Mouse (Mus musculus): ENCODE data around the gene Camsap2. TPM values are rescaled to one million over a fixed set of nuclear protein-coding genes. Genes with fewer than 3 reads are reported as not detected.

Camsap2 gene
- total RNA-seq, 2 experiments from 2014 or later, result 17.7 to 24.2 TPM

DNA sequence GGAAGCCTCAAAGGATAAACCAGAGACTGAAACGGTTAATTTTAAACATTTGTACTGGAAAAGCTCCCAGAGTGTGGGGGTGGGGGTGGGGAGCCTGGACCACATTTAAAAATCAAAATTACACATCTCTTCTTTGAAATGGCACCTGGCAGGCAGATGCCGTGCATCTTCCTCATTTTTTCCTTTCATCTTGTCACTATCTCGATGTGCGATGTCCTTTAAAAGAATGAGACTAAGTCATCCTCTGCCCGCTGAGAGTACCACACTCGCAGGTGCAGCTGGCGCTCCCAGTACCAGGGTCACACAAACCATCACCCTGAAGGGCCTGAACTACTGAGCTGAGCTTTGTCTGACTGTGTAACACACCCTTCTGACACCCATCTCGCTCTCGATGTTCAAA is 87.4 kb downstream of the Camsap2 start:
- DNase-seq, result no peak

DNA sequence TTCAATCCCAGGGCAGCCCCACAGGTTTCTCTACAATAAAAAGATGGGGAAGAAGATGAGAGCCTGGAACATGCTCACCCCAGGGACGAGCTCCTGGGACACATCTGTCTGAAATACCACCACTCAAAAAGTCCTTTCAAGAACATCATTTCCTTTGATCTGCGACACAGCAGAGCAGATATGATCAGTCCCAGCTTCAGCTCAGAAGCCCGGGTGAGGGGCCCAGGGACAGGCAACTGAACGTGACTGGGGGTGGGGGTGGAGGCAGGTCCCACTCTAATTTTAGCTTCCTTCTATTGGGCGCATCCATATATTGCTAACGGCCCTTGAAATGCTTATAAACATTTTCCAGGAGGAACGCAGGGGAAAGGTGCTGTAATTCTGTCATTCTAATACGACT is 90.2 kb downstream of the Camsap2 start:
- DNase-seq, result no peak

DNA sequence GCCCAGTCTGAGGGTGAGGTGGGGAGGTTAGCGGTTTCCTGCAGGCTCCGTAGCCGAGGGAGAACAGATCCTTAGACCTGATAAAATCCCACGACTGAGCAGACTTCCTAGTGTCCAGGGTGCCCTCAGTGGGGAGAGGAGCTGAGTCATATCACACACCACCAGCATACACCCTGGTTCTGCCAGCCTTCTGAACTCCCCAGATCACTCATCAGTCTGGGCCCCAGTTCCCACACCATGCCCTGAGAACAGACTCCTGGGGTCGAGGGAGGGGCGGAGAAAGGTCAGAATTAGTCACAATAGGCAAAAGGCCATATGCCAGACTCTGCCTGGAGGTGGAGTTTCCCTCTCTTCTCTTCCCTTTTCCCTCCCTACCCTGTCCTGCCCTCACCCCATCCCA is 90.7 kb downstream of the Camsap2 start:
- DNase-seq, result no peak

DNA sequence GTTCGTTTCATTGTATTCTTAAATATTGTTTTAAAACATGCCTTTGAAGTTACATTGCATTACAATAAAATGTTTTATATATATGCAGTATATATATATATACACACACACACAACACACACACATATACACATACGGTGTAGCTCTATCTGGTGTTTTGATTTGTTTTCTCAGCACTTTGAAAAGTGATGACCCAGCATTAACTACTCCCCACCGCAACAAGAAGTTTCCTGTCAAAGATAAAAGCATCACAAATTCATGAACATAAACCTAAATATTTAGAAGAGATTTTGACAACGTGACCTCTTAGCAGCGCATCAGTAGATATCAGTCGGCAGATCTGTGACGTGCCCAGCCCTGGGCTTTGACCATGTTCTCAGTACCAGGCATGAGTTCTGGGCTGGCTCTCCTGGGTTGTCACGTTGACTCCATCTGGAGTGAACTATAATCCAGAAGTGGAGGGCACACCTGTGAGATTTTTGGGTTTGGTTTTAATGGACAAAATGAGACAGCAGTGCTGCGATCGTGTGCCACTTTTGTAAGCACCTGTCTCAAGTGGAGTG is 91.3 kb downstream of the Camsap2 start:
- DNase-seq, result no peak

DNA sequence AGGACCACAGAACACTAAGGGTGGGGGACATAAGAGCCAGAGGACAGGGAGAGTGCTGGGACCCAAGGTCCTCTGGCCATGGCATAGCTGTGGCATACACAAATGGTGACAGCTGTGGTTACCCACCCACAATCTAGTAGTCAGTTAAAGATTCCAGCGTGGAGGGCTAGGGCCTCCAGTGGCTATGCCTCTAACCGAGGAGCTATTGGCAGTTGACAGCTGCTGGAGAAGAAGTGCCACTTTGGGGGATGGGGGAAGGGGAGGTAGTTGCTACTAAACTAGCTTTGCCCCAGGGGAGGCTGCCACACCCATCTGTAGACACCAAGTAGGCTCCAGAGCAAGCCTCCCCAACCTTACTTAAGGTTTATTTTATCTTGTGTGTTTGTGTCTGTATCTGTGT is 92.4 kb downstream of the Camsap2 start:
- no peak for DNase-seq

DNA sequence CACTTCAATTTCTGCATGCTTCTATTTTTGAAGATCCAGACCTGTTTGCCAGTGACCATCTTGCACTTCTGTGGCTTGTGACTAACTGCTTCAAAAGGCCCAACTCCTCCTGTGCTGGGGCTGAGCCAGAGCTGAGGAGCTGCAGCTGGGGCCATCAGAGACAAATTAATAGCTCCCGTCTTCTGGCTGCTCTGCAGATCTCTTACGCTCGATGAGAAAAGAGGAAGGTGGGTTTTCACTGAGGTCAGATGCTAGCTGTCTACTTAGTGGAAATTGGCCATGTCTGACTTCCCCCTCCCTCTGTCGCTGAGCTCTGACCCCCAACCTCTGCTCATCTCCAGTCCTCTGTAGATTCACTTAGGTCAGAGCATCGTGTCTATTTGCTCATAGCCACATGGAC is 96.2 kb downstream of the Camsap2 start:
- DNase-seq, result no peak

DNA sequence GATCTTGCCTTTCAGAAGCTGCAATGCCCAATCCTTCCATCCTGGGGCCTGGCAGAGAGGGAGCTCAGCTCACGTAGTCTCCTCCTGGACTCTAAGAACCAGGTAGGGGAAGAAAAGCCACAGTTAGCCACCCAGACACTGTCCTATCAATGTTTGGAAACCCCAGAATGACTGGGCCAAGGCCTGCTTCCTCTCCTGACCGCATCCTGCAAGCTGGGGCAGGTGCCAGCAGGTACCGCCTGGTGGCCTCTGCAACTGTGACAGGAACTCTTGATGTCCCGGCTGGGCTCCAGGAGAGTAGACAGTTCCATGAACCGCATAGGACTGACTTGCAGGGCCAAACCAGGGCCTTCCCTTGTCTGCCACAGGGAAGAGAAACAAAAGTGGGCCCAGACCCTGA is 98.5 kb downstream of the Camsap2 start:
- no peak for DNase-seq

DNA sequence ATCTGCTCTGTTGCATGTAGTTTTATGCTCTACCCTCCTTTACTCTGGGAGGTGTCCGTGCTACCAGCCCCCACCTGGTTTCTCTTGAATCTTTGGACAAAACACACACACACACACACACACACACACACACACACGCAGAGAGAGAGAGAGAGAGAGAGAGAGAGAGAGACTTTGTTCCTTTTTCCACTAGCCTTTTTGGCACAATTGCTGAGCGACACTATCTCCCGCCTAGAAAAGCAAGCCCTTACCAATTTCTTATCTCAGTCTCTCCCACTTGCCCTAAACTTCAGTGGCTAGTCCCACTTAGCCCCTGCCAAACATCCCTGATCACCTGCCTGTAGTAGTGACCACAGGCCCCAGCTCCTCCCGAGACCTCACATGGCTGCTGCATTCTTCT is 101.4 kb downstream of the Camsap2 start:
- DNase-seq, result no peak

DNA sequence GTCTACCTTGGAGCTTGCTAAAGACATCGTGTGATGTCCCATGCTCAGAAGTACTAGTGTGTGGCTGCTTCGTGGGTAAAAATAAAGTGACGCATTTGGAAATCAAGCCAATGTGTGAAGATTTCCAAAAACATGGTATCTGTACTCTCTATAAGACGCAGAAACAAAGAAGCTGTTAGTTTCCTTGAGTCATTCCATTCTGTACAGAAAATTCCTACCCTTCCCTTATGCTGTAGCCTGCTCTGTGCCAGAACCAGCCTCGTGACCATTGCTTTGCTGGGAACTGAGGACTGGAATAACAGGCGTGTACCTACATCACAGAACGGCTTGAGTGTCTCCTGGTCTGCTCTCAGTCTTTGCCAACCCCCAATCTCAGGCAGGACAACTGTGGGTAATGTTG is 104.1 kb downstream of the Camsap2 start:
- no peak for DNase-seq

DNA sequence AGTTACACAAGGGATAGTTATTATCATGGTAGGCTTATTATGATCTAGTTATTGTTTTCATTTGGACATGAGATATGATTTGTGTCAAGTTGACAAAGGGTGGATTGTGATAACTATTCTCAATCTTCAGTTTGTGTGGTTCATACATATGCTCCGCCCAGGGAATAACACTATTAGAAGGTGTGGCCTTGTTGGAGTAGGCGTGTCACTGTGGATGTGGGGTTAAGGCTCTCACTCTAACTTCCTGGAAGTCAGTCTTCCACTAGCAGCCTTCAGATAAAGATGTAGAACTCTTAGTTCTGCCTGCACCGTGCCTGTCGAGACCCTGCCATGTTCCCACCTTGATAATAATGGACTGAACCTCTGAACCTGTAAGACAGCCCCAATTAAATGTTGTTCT is 107.4 kb downstream of the Camsap2 start:
- DNase-seq, result no peak

DNA sequence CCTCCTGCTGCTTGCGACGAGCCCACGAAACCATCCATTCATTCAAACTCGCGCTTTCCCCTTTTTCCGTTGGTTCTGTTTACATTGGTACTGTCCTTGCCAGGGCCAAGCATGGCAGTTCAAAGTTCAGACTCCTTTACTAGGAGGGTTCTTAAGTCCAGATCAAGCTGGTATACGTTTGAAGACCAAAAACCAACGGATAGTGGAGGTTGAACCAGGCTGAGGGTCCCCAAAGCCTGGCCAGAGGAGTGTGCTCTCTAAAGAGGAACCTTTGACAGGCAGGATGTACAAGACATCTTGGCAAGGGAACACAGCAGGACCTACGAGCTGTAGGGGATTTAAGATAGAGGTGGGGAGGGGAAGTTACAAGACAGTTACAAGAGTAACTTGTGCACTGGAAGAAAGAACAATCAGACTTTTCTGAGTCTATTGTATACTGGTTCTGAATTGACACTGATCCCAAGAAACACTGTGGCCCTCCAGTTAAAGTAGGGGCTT is 111.3 kb downstream of the Camsap2 start:
- no peak for DNase-seq

DNA sequence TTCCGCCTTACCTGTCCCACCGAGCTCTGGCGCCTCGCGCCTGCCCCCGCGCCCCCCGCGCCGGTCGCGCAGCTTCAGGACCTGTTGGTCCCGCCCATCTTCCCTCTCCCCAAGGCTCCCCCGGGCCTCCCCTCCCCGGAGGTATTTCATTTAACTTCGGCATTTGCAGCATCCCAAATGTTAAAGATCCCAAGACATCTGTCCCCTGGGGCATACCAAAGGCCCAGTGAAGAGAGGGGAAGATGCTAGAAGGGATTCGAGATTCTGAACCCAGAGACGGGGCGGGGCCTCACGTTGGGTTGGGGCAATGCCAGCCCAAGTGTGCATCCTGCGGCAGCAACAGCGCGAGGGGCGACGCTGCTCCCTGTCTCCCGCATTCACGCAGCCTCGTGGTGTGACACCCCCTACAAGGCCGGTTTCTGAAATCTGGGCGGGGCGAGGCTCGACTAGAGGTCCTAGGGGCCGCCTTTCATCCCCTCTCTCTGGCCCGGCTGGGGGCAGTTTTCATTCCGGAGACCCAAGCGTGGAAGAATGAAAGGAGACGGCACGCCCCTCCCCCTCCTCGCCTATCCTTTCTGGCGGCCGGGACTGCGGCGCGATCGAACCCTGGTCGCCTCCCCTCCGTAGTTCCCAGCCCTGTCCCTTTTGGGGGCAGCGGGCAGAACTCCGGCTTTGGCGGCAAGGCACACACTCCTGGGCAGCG is 111.9 kb downstream of the Camsap2 start, which contains the start of gene Inava:
Gene Inava, minus strand, starts transcription at position 373 of the 703 bp plus-strand sequence.
- DNase-seq, result peak; percentile 27

DNA sequence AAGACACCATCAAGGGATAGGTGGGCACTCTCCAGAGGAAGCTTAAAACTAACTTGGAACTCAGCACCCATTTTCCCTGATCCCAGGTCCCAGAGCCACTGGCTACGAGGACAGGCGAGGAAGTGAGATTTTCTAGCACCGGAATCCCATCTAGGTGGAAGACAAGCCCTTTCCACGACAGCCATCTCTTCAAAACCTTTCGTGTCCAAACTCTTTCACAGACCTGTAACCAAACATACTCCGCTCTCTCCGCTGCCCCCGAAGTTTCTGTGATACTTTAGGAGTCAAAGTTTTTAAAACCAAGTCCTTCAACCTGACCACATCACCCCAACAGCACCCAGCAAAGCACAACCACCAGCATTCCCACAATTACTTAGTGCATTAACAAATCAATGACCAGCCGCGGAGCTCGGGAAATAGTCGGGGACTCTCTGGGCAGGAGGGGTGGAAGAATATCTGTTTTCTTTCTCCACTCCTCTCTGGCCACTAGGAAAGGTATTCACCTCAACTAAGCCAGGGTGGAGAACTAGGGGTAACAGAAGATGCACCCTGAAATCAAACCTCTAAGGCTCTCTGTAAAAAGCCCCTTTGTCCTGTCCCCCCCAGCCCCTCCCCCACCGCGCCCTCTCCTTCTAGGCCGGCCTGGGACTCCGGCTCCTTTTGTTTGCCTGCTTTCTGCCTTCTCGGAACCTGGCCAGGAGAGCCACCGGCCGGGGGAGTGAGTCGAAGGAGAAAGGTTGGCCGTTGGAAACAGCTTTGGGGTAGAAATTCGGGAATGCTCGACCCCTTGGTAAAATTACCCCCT is 112.7 kb downstream of the Camsap2 start:
- DNase-seq, result no peak

DNA sequence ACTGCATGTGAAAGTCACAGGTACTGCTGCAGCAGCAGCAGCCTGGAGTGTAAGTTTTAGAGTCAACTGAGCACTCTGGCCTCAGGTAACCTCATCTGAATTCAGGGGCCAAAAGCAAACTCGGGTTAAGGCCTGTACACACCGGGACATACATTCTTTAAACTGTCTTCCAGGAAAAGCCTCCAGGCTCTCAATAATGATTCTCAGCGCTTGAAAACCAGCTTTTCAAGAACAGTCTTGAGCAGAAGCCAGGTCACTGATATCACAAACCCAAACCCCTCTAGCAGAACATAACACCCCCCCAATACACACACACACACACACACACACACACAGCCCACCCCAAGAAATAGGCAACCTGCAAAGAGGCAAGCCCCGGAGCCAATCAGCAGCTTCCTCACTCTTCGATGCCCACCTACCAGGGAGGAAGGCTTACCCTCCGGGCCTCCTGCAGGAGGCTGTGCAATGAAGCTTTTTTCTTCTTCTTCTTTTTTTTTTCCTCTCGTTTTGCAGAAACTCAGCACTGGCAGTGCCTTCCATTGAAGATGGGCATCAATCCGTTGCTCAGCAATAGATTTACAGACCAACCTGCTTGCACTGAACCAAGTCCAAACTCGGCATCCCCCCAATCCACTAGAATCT is 113.5 kb downstream of the Camsap2 start:
- no peak for DNase-seq

DNA sequence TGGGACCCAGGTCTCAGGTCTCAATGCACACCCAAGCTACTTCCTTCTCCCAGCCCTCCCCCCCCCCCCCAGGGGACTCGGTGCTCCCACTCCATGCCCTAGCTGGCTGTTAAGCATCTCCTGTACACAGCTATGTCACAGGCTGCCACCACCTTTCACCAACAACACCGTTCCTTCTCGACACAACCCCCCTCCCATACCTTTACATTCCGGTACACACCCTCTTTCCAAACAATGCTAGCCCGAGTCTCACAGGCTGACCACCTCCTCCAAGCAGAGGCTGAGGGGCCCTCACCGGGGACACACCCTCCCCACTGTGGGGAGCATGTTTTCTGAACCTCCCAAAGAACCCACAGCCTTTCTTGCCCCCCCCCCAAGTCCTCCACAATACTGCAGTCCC is 114.3 kb downstream of the Camsap2 start:
- DNase-seq, result no peak

DNA sequence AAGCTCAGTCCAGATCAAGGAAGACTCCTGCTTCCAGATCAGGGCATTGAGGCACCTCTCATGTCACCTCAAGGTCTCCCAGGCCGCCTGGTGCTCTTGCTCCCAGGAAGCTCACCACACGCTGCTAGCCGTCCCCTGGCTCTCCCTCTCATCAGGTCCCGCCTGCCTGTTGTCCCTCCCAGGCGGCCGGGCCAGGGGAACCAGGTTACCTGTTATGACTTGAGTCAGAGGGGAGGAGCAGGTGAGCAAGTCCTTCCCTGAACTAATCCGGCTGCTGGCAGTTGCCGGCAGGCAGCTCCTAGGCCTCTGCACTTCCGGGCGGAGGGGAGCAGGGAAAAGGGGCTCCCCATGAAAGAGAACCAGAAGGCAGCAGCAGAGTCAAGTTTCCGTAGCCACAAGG is 115.7 kb downstream of the Camsap2 start:
- DNase-seq, result no peak

DNA sequence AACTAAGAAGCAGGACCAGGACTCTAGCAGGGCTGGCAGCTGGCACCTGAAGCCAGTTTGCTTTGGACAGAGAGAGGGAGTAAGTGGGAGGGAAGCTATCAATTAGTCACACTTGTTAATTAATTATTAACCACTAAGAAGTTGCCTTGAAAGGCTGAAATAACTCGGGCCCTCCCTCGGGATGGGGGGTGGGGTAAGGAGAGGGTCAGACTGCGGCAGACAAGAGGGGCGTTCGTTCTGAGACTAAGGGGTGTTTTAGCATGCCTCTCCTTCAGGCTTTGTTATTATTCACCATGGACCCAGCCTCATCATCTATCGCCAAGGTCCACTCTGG is 116.9 kb downstream of the Camsap2 start:
- no peak for DNase-seq

DNA sequence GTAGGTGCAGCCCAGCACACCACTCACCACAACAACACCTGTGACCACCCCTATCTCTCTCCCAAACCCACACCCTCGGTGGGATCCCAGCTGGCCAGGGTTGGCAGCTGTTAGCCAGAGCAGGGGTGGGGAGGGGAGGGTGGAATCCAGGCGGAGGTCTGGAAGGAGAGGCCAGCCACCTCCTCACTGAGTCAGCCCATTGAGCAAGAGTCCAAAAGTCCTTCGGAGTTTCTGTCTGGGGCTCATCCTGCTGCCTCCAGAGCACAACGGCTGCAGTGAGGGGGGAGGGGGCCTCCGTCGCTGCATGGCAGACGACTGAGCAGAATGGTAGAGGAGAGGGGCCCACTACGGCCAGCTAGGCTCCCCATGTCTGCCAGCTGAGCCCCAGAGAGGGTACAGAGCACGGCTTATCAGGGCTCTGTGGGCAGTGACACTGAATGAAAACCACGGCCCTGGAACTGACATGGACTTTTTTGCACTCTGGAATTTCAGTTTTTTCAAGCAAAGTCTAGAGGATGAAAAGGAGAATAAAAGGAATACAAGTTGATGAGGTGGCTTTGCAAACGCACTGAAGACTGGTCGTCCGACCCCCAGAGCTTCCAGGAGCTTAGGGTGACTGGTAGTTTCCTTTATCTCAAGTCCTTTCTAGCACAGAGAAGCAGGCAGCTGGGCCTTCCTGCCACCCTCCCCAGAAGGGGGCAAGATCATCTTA is 117.4 kb downstream of the Camsap2 start:
- no peak for DNase-seq

DNA sequence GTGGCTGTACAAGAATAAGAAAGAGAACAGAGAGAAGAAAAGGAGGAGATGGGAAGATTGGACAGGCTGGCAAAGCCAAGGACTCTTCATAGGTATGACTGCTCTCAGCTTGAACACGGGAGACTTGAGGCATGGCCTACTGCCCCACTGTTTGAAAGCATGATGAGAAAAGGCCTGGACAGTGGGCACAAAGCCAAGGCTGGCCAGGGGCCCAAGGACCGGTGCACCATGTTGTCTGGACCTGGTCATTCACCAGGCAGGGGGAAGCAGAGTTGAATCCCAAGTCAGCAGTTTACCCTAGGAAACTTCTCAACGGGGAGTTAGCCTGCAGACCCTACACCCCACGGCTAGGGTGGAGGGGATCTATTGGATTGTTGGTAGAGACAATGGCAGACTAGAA is 118.0 kb downstream of the Camsap2 start:
- DNase-seq, result no peak

DNA sequence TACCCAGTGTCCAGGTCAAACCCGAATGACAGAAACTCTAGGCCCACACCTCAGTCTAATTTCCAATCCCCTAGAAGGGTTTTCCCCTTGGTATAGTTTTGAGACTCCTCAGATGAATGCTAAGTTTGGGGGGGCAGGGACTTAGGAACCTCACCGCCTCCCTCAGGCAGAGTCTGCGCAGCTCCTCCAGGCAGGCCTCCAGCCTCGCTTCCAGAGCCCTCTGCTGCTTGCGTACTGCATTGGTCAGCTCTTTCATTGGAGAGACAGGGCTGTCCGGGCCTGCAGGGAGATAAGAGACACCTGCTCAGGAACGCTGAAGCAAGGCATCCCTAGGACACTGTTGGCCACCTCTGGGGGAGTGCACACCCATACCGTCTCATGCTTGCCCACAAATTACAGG is 119.3 kb downstream of the Camsap2 start:
- no peak for DNase-seq

DNA sequence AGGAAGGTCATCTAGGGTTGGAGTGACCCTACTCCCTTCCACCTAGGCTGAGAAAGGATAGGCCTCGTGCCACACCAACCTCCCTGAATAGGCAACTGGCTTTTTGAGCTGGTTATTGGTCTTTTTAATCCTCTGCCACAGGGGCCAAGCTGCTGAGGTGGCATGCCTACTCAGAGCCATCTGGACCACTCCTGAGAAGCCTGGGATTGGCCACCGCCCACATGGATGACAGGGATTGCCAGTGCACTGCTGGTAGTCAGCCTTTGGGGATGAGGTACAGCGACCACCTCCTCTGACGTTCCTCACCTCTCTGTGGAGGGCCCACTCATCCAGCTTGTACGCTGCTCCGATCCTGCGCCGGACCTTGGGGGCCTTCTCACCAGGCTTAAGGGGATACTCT is 120.1 kb downstream of the Camsap2 start:
- no peak for DNase-seq

DNA sequence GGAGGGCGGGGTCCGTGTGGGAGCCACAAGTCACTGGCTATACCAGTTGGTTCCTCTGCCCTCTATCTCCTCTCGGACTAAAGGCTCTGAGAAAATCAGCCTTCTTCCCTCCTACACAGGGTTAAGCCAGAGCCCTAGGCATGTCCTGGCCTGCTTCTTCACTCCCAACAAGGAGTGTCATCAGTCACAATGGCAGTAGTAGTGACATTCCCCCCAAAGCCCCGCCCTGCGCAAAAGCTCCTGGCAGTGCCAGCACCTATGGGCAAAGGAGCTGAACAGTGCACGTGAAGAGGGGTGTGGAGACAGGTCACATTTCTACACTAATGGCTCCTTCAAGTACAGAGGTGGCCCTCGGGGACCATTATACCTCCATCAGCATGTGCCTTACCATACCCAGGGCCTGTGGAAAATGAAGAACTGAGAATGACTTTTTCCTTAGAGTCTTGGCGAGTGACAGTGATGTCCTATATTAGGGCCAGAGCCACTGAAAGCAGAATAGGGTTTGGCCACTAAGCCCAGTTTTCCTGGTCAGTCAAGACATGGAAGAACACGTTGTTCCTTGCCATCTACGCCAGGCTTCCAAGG is 122.1 kb downstream of the Camsap2 start:
- no peak for DNase-seq

Measured in gastrocnemius, postnatal 10 days (tissue).